In genomic region chr1:40007962-40008471, GRCm38 (mm10) we compare ENCODE assay signal across 28 mouse cellular contexts.
DNase-seq lines count a peak whose midpoint lies in the region; ATAC-seq and TF ChIP-seq lines count a peak whose summit lies in the region.
"Had no signal": no experiment of that assay in that cellular context is flagged by ENCODE, and none has a peak within 500 bp of the region (broad histone marks: within the 10 kb centered on the region; RNA-seq: fewer than 3 reads in every experiment).

No protein-coding gene starts in this region.

- ATAC-seq in limb, embryonic 14.5 days (ENCODE audit: low FRiP score, low read depth): no peak
- ATAC-seq in granulocyte monocyte progenitor cell, adult 5-6 weeks (replicated peaks; ENCODE audit: poor library complexity, severe bottlenecking): peak; percentile 70
- ATAC-seq in hindbrain, embryonic 13.5 days (ENCODE audit: low FRiP score): no peak
- ATAC-seq: hindbrain, embryonic 16.5 days; intestine, postnatal 0 days; lung, postnatal 0 days had no signal

- no peak overlapping the region for H3K4me3 ChIP-seq in limb, embryonic 14.5 days (replicated peaks; ENCODE audit: low read length)
- no peak overlapping the region for H3K4me3 ChIP-seq in limb, embryonic 10.5 days
- no peak overlapping the region for H3K4me3 ChIP-seq in hindbrain, embryonic 13.5 days
- H3K4me3 ChIP-seq: forebrain, embryonic 10.5 days; heart, embryonic 15.5 days; layer of hippocampus, adult 2 months; midbrain, embryonic 12.5 days; neural tube, embryonic 12.5 days; stomach, embryonic 15.5 days had no signal

- H3K27me3 ChIP-seq in limb, embryonic 14.5 days (ENCODE audit: control insufficient read depth, insufficient read depth, low read length): no peaks in the 10 kb centered on the region
- H3K27me3 ChIP-seq in limb, embryonic 10.5 days (ENCODE audit: low read depth, poor library complexity, severe bottlenecking): no peaks in the 10 kb centered on the region
- H3K27me3 ChIP-seq in hindbrain, embryonic 13.5 days: no peaks in the 10 kb centered on the region
- H3K27me3 ChIP-seq: heart, embryonic 15.5 days; midbrain, embryonic 12.5 days; neural tube, embryonic 12.5 days; stomach, embryonic 15.5 days had no signal

- H3K4me2 ChIP-seq in limb, embryonic 14.5 days (replicated peaks; ENCODE audit: low read depth, low read length, severe bottlenecking): no peak overlapping the region
- H3K4me2 ChIP-seq in hindbrain, embryonic 13.5 days: no peak overlapping the region
- H3K4me2 ChIP-seq: heart, embryonic 15.5 days; midbrain, embryonic 12.5 days; neural tube, embryonic 12.5 days; stomach, embryonic 15.5 days had no signal

- H3K9ac ChIP-seq in limb, embryonic 14.5 days (ENCODE audit: low read depth, low read length, severe bottlenecking): no peak overlapping the region
- no peak overlapping the region for H3K9ac ChIP-seq in hindbrain, embryonic 13.5 days
- H3K9ac ChIP-seq: heart, embryonic 15.5 days; midbrain, embryonic 12.5 days; neural tube, embryonic 12.5 days; stomach, embryonic 15.5 days had no signal

- DNase-seq in limb, embryonic 14.5 days (ENCODE audit: low spot score): no peak
- DNase-seq in limb, embryonic 10.5 days (ENCODE audit: low spot score): no peak
- peak; percentile 56 for DNase-seq in CD4-positive, CD25-positive, alpha-beta regulatory T cell, adult 2 months (ENCODE audit: low read depth, low spot score)
- DNase-seq in naive thymus-derived CD4-positive, alpha-beta T cell, adult 2 months (ENCODE audit: low read depth): peak; percentile 31
- no peak for DNase-seq in right cerebral cortex, postnatal 36 days (ENCODE audit: low spot score in 2 of 2)
- DNase-seq: adrenal gland, postnatal 36 days; cerebellum, adult 11 months; cerebellum, adult 9-11 months; gastrocnemius, postnatal 36 days; heart, postnatal 4 days; kidney, postnatal 25 days; layer of hippocampus, postnatal 36 days; liver; retina, postnatal 1 day; right cerebral cortex, postnatal 25 days; thymus, postnatal 4 days had no signal

- WGBS in limb, embryonic 14.5 days: 73% methylated on average over 17 of the region's 17 CpGs
- 82% methylated on average over 17 of the region's 17 CpGs for WGBS in limb, embryonic 10.5 days
- 79% methylated on average over 17 of the region's 17 CpGs for WGBS in hindbrain, embryonic 13.5 days

- H3K9me3 ChIP-seq in limb, embryonic 14.5 days (ENCODE audit: control insufficient read depth, low read length): no peaks in the 10 kb centered on the region
- no peaks in the 10 kb centered on the region for H3K9me3 ChIP-seq in limb, embryonic 10.5 days (replicated peaks)
- H3K9me3 ChIP-seq in hindbrain, embryonic 13.5 days: no peaks in the 10 kb centered on the region
- H3K9me3 ChIP-seq: forebrain, embryonic 10.5 days; heart, embryonic 15.5 days; midbrain, embryonic 12.5 days; neural tube, embryonic 12.5 days; stomach, embryonic 15.5 days had no signal

- TF ChIP-seq POLR2A in limb, embryonic 14.5 days (IDR thresholded peaks at IDR 0.05; ENCODE audit: borderline replicate concordance, extremely low read depth, insufficient read depth, insufficient read length): no peak

- H3K36me3 ChIP-seq in limb, embryonic 14.5 days (ENCODE audit: control insufficient read depth, insufficient read depth, low read length): peaks cover 94% of the 10 kb centered on the region
- peaks cover 99% of the 10 kb centered on the region for H3K36me3 ChIP-seq in limb, embryonic 10.5 days
- H3K36me3 ChIP-seq in hindbrain, embryonic 13.5 days: peaks cover 96% of the 10 kb centered on the region

- 0 out of 2 replicates have a peak overlapping the region, but pooled peaks have one; percentile 19 for H3K27ac ChIP-seq in limb, embryonic 14.5 days (replicated peaks; ENCODE audit: low read depth, low read length)
- no peak overlapping the region for H3K27ac ChIP-seq in limb, embryonic 10.5 days
- H3K27ac ChIP-seq in hindbrain, embryonic 13.5 days: no peak overlapping the region
- H3K27ac ChIP-seq: forebrain, embryonic 10.5 days; heart, embryonic 15.5 days; layer of hippocampus, adult 2 months; macrophage; midbrain, embryonic 12.5 days; neural tube, embryonic 12.5 days; stomach, embryonic 15.5 days had no signal

- H3K4me1 ChIP-seq in limb, embryonic 14.5 days (ENCODE audit: control insufficient read depth, insufficient read depth, low read length): no peaks in the 10 kb centered on the region
- H3K4me1 ChIP-seq in limb, embryonic 10.5 days: no peaks in the 10 kb centered on the region
- no peaks in the 10 kb centered on the region for H3K4me1 ChIP-seq in hindbrain, embryonic 13.5 days (replicated peaks)
- H3K4me1 ChIP-seq: forebrain, embryonic 10.5 days; heart, embryonic 15.5 days; midbrain, embryonic 12.5 days; neural tube, embryonic 12.5 days; stomach, embryonic 15.5 days had no signal

Comparison
In these comparisons a context has a peak if more than half of its experiments do, and no peak if none do; other contexts are left out.
1. DNase-seq: peak in CD4-positive, CD25-positive, alpha-beta regulatory T cell, adult 2 months (single experiment) and naive thymus-derived CD4-positive, alpha-beta T cell, adult 2 months (single experiment); none in limb, embryonic 14.5 days (single experiment), limb, embryonic 10.5 days (single experiment) and right cerebral cortex, postnatal 36 days (0 of 2).